ENCODE assay signal across 31 mouse cellular contexts in genomic region chr11:110303411-110303810, GRCm38 (mm10). TPM values are rescaled to one million over a fixed set of nuclear protein-coding genes. Genes with fewer than 3 reads are reported as not detected.
DNase-seq lines count a peak whose midpoint lies in the region; ATAC-seq and TF ChIP-seq lines count a peak whose summit lies in the region.
"Had no signal": no experiment of that assay in that cellular context is flagged by ENCODE, and none has a peak within 500 bp of the region (broad histone marks: within the 10 kb centered on the region; RNA-seq: fewer than 3 reads in every experiment).

No protein-coding gene starts in this region.

- no peak overlapping the region for H3K4me2 ChIP-seq in embryonic facial prominence, embryonic 12.5 days (replicated peaks)
- H3K4me2 ChIP-seq in neural tube, embryonic 15.5 days, result no peak overlapping the region
- H3K4me2 ChIP-seq: embryonic facial prominence, embryonic 13.5 days; forebrain, embryonic 13.5 days; heart, embryonic 11.5 days; hindbrain, embryonic 13.5 days; limb, embryonic 15.5 days; liver, embryonic 13.5 days; midbrain, embryonic 15.5 days had no signal

- no peak for TF ChIP-seq POLR2A in brain, embryonic 14.5 days (IDR thresholded peaks at IDR 0.05; ENCODE audit: borderline replicate concordance, extremely low read depth, insufficient read depth, insufficient read length, poor library complexity, severe bottlenecking)

- peak; percentile 10 for DNase-seq in adipocyte (ENCODE audit: low spot score)
- DNase-seq in brain, embryonic 14.5 days (ENCODE audit: low read depth), result peak; percentile 13
- DNase-seq in retina, embryonic 14.5 days (ENCODE audit: low spot score), result peak; percentile 72
- no peak for DNase-seq in urinary bladder, postnatal 25 days (ENCODE audit: low spot score)
- DNase-seq: adrenal gland, adult 8-10 months; B cell, adult 2 months; cerebellum, adult 11 months; cerebellum, adult 9-10 months; cerebellum, postnatal 36 days; gastrocnemius, postnatal 14 days; heart, adult 11 months; heart, postnatal 36 days; kidney, adult 11 months; kidney, postnatal 14 days; layer of hippocampus, adult 9-11 months; liver, embryonic 13.5 days; lung, adult 18-20 months; lung, postnatal 10 days; thymus, postnatal 4 days had no signal

- no peak for TF ChIP-seq CTCF in brain, embryonic 14.5 days (IDR thresholded peaks at IDR 0.05; ENCODE audit: borderline replicate concordance, extremely low read depth, insufficient read depth, insufficient read length)

- no peaks in the 10 kb centered on the region for H3K27me3 ChIP-seq in embryonic facial prominence, embryonic 12.5 days
- no peaks in the 10 kb centered on the region for H3K27me3 ChIP-seq in neural tube, embryonic 15.5 days (replicated peaks)
- H3K27me3 ChIP-seq: embryonic facial prominence, embryonic 13.5 days; forebrain, embryonic 13.5 days; hindbrain, embryonic 13.5 days; limb, embryonic 15.5 days; liver, embryonic 13.5 days; midbrain, embryonic 15.5 days had no signal

- 0 out of 2 replicates have a peak, but pooled peaks cover 3% of the 10 kb centered on the region for H3K4me1 ChIP-seq in embryonic facial prominence, embryonic 12.5 days
- no peaks in the 10 kb centered on the region for H3K4me1 ChIP-seq in neural tube, embryonic 15.5 days
- H3K4me1 ChIP-seq: embryonic facial prominence, embryonic 13.5 days; forebrain, embryonic 13.5 days; hindbrain, embryonic 13.5 days; limb, embryonic 15.5 days; liver, embryonic 13.5 days; midbrain, embryonic 15.5 days had no signal

- no peaks in the 10 kb centered on the region for H3K36me3 ChIP-seq in embryonic facial prominence, embryonic 12.5 days
- H3K36me3 ChIP-seq in neural tube, embryonic 15.5 days, result peaks cover 11% of the 10 kb centered on the region; the same call in 1 of the 2 replicates
- H3K36me3 ChIP-seq: liver, embryonic 13.5 days; midbrain, embryonic 15.5 days had no signal

- no peak overlapping the region for H3K4me3 ChIP-seq in embryonic facial prominence, embryonic 12.5 days
- H3K4me3 ChIP-seq in neural tube, embryonic 15.5 days (replicated peaks), result no peak overlapping the region
- H3K4me3 ChIP-seq: embryonic facial prominence, embryonic 13.5 days; erythroblast, embryonic 14.5 days; forebrain, embryonic 13.5 days; hindbrain, embryonic 13.5 days; limb, embryonic 15.5 days; liver, embryonic 13.5 days; midbrain, embryonic 15.5 days had no signal

- no peak overlapping the region for H3K9ac ChIP-seq in embryonic facial prominence, embryonic 12.5 days
- no peak overlapping the region for H3K9ac ChIP-seq in neural tube, embryonic 15.5 days (replicated peaks)
- H3K9ac ChIP-seq: embryonic facial prominence, embryonic 13.5 days; forebrain, embryonic 13.5 days; hindbrain, embryonic 13.5 days; limb, embryonic 15.5 days; liver, embryonic 13.5 days; midbrain, embryonic 15.5 days had no signal

- 21% methylated on average over 3 of the region's 3 CpGs for WGBS in embryonic facial prominence, embryonic 12.5 days
- 54% methylated on average over 3 of the region's 3 CpGs for WGBS in neural tube, embryonic 15.5 days

- no peaks in the 10 kb centered on the region for H3K9me3 ChIP-seq in embryonic facial prominence, embryonic 12.5 days
- H3K9me3 ChIP-seq in neural tube, embryonic 15.5 days (replicated peaks), result no peaks in the 10 kb centered on the region
- H3K9me3 ChIP-seq: embryonic facial prominence, embryonic 13.5 days; forebrain, embryonic 13.5 days; hindbrain, embryonic 13.5 days; limb, embryonic 15.5 days; liver, embryonic 13.5 days; midbrain, embryonic 15.5 days had no signal

- 0 out of 2 replicates have a peak, but pooled peaks have one; percentile 41 for ATAC-seq in embryonic facial prominence, embryonic 12.5 days (ENCODE audit: insufficient number of reproducible peaks, insufficient read depth, low FRiP score, low TSS enrichment)
- no peak for ATAC-seq in neural tube, embryonic 15.5 days (ENCODE audit: low FRiP score)
- ATAC-seq: forebrain, embryonic 13.5 days; inflammation-experienced regulatory T-cells, adult 6 months; midbrain, embryonic 15.5 days had no signal

- H3K27ac ChIP-seq in embryonic facial prominence, embryonic 12.5 days, result no peak overlapping the region
- H3K27ac ChIP-seq in neural tube, embryonic 15.5 days (replicated peaks), result no peak overlapping the region
- H3K27ac ChIP-seq: embryonic facial prominence, embryonic 13.5 days; forebrain, embryonic 13.5 days; hindbrain, embryonic 13.5 days; limb, embryonic 15.5 days; liver, embryonic 13.5 days; macrophage; midbrain, embryonic 15.5 days had no signal

RNA-seq across cellular contexts. Expression of gene Abca5, which starts 34.1 kb away (rescaled TPM):
- polyA plus RNA-seq in brain, embryonic 14.5 days (2012; rRNA removed), result 4.6 and 6.5 TPM in 2 replicates
- polyA plus RNA-seq in embryonic facial prominence, embryonic 12.5 days (2016; fragmentation: Nextera tagmentation; extraction: Ambion mirVana), result 6.9 and 8.0 TPM in 2 replicates
- 10.6 and 11.0 TPM in 2 replicates for polyA plus RNA-seq in neural tube, embryonic 15.5 days (2015; fragmentation: Nextera tagmentation; extraction: Ambion mirVana)
- polyA plus RNA-seq: erythroblast, embryonic 14.5 days had no signal

RNA-seq across cellular contexts. Expression of gene Abca6, which starts 51.8 kb away (rescaled TPM):
- 0.14 and 0.33 TPM in 2 replicates for polyA plus RNA-seq in brain, embryonic 14.5 days (2012; rRNA removed)
- 0.63 and 0.76 TPM in 2 replicates for polyA plus RNA-seq in embryonic facial prominence, embryonic 12.5 days (2016; fragmentation: Nextera tagmentation; extraction: Ambion mirVana)
- polyA plus RNA-seq in neural tube, embryonic 15.5 days (2015; fragmentation: Nextera tagmentation; extraction: Ambion mirVana), result 0.22 and 0.47 TPM in 2 replicates
- polyA plus RNA-seq: erythroblast, embryonic 14.5 days; inflammation-experienced regulatory T-cells, adult 6 months; kidney, embryonic 14.5 days had no signal
